Comparison of ENCODE assay signal across 23 mouse cellular contexts in the genomic region with DNA sequence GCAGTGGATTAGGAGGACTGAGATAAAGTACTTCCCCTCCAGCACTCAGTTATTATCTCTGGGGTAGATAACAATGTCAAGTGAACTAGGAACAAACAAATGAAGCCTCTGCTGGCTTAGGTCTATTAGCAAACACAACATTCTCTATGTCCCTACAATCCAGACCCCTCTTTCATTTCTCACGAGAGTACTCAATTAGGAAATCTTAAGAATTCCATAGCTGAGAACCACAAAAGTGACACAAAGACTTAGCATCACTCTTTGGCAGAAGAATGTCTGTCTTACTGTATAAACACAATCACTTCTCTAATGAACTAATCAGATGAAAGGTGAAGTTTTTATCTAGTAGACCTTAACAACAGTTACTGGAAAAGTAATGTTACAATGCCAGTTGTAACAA. TPM values are rescaled to one million over a fixed set of nuclear protein-coding genes. Genes with fewer than 3 reads are reported as not detected.
A peak's percentile ranks its signal among the peaks of the same experiment; 100 is the strongest.
DNase-seq lines count a peak whose midpoint lies in the region; ATAC-seq lines count a peak whose summit lies in the region.
"Had no signal": no experiment of that assay in that cellular context is flagged by ENCODE, and none has a peak within 500 bp of the region (broad histone marks: within the 10 kb centered on the region; RNA-seq: fewer than 3 reads in every experiment).

No protein-coding gene starts in this region.

- no peak for DNase-seq in heart, adult 11 months
- DNase-seq in Muller cell, postnatal 12 days (ENCODE audit: inconsistent ontology term): peak; percentile 80
- DNase-seq in retina, embryonic 14.5 days (ENCODE audit: low spot score): peak; percentile 59
- DNase-seq in embryo, embryonic 11 days: no peak
- no peak for DNase-seq in cerebellum, adult 11 months
- DNase-seq: adrenal gland, adult 2 months; adrenal gland, postnatal 10 days; adrenal gland, postnatal 25 days; B cell, adult 2 months; cerebellum, adult 11-12 months; cerebellum, adult 2 months; cerebellum, adult 9-10 months; cerebellum, postnatal 10 days; cerebellum, postnatal 25 days; forebrain, postnatal 0 days had no signal

- H3K4me3 ChIP-seq in heart, embryonic 13.5 days: no peak overlapping the region
- H3K4me3 ChIP-seq: embryonic facial prominence, embryonic 13.5 days; embryonic facial prominence, embryonic 15.5 days; forebrain, embryonic 13.5 days; forebrain, embryonic 15.5 days had no signal

- no peak overlapping the region for H3K4me2 ChIP-seq in heart, embryonic 13.5 days
- H3K4me2 ChIP-seq: embryonic facial prominence, embryonic 13.5 days; embryonic facial prominence, embryonic 15.5 days; forebrain, embryonic 13.5 days; forebrain, embryonic 15.5 days had no signal

- peaks cover 11% of the 10 kb centered on the region for H3K4me1 ChIP-seq in heart, embryonic 13.5 days
- H3K4me1 ChIP-seq: embryonic facial prominence, embryonic 15.5 days had no signal

- H3K9me3 ChIP-seq in heart, embryonic 13.5 days: no peaks in the 10 kb centered on the region
- H3K9me3 ChIP-seq: embryonic facial prominence, embryonic 13.5 days; embryonic facial prominence, embryonic 15.5 days; forebrain, embryonic 13.5 days; forebrain, embryonic 15.5 days; G1E had no signal

- H3K27me3 ChIP-seq in heart, embryonic 13.5 days (replicated peaks): no peaks in the 10 kb centered on the region
- H3K27me3 ChIP-seq: CH12.LX; embryonic facial prominence, embryonic 13.5 days; embryonic facial prominence, embryonic 15.5 days; forebrain, embryonic 13.5 days; forebrain, embryonic 15.5 days had no signal

- H3K9ac ChIP-seq in heart, embryonic 13.5 days: no peak overlapping the region
- H3K9ac ChIP-seq: embryonic facial prominence, embryonic 13.5 days; embryonic facial prominence, embryonic 15.5 days; forebrain, embryonic 13.5 days; forebrain, embryonic 15.5 days; forebrain, postnatal 0 days had no signal

- H3K27ac ChIP-seq in heart, embryonic 13.5 days (replicated peaks): 0 out of 2 replicates have a peak overlapping the region, but pooled peaks have one; percentile 38
- H3K27ac ChIP-seq: embryonic facial prominence, embryonic 13.5 days; embryonic facial prominence, embryonic 15.5 days; forebrain, embryonic 13.5 days; forebrain, embryonic 15.5 days had no signal

- H3K36me3 ChIP-seq in heart, embryonic 13.5 days: peaks cover 27% of the 10 kb centered on the region
- H3K36me3 ChIP-seq: embryonic facial prominence, embryonic 15.5 days; G1E had no signal

- ATAC-seq in heart, embryonic 13.5 days (ENCODE audit: extremely low read depth, insufficient number of reproducible peaks, low FRiP score, low TSS enrichment): no peak
- ATAC-seq: CD4-positive, CD25-positive, alpha-beta regulatory T cell, adult 4 months; forebrain, embryonic 13.5 days; forebrain, embryonic 15.5 days; forebrain, postnatal 0 days had no signal

- WGBS in heart, embryonic 13.5 days: 28% methylated on average over 1 of the region's 1 CpGs

RNA-seq across cellular contexts. Expression of a gene that starts 10.7 kb away (rescaled TPM):
- 33.9 and 37.4 TPM in 2 replicates for polyA plus RNA-seq in heart, embryonic 13.5 days (2015; fragmentation: Nextera tagmentation; extraction: Ambion mirVana)
- polyA plus RNA-seq: G1E had no signal

Comparison
In these comparisons a context has a peak if more than half of its experiments do, and no peak if none do; other contexts are left out.
1. DNase-seq: peak in Muller cell, postnatal 12 days (single experiment) and retina, embryonic 14.5 days (single experiment); none in heart, adult 11 months (single experiment), embryo, embryonic 11 days (single experiment) and cerebellum, adult 11 months (single experiment).